Mouse (Mus musculus): ENCODE results near the gene 4921524J17Rik. TPM values are rescaled to one million over a fixed set of nuclear protein-coding genes. Genes with fewer than 3 reads are reported as not detected.
A peak's percentile ranks its signal among the peaks of the same experiment; 100 is the strongest.

4921524J17Rik gene
- polyA plus RNA-seq, 1 experiment from 2014 or later: 52.1 TPM

GRCm38 (mm10) chr8:85462441-85462840 is 29.8 kb upstream of the 4921524J17Rik start:
- Histone ChIP-seq H3K36me3 (no peaks in the 10 kb centered on the region), H3K4me1 (no peaks in the 10 kb centered on the region), H3K9me3 (no peaks in the 10 kb centered on the region), H3K4me2 (replicated peaks) (no peak overlapping the region), H3K4me3 (no peak overlapping the region), H3K27ac (no peak overlapping the region), H3K27me3 (no peaks in the 10 kb centered on the region), H3K9ac (no peak overlapping the region)
- WGBS: 77% methylated on average over 1 of the region's 1 CpGs
- ATAC-seq (ENCODE audit: low FRiP score, low read depth): no peak

DNA sequence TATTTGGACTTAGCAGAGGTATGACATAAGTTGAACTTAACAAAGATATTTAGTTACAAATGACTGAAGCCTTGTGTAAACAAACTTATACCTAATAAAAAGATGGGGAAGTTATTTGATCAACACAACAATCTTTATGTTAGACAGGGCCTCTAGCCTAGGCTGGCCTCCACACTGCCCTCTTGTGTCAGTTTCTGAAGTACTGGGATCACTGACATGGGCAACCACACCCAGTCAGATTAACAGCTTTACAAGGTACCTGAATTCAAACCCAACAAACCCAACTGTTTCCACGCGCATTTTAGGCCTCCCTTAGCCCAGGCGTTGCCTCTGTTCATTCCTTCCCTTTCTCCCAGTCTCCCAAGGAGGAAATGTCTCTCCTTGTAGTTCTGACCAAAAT is 28.7 kb upstream of the 4921524J17Rik start:
- no peaks in the 10 kb centered on the region for H3K27me3 ChIP-seq
- 79% methylated on average over 3 of the region's 3 CpGs for WGBS
- no peaks in the 10 kb centered on the region for H3K9me3 ChIP-seq
- H3K4me1 ChIP-seq: no peaks in the 10 kb centered on the region
- H3K4me2 ChIP-seq (replicated peaks): no peak overlapping the region
- H3K36me3 ChIP-seq: no peaks in the 10 kb centered on the region
- no peak overlapping the region for H3K27ac ChIP-seq
- no peak overlapping the region for H3K4me3 ChIP-seq
- no peak overlapping the region for H3K9ac ChIP-seq
- ATAC-seq (ENCODE audit: low FRiP score, low read depth): no peak

- Histone ChIP-seq H3K27me3 (no peaks in the 10 kb centered on the region), H3K27ac (no peak overlapping the region), H3K4me1 (no peaks in the 10 kb centered on the region), H3K9ac (no peak overlapping the region), H3K4me2 (replicated peaks) (no peak overlapping the region), H3K4me3 (no peak overlapping the region), H3K36me3 (no peaks in the 10 kb centered on the region), H3K9me3 (no peaks in the 10 kb centered on the region)
- 31% methylated on average over 5 of the region's 5 CpGs for WGBS
- no peak for ATAC-seq (ENCODE audit: low FRiP score, low read depth)
These were observed 28.2 kb upstream of the 4921524J17Rik start for GRCm38 (mm10) chr8:85460804-85461203.

DNA sequence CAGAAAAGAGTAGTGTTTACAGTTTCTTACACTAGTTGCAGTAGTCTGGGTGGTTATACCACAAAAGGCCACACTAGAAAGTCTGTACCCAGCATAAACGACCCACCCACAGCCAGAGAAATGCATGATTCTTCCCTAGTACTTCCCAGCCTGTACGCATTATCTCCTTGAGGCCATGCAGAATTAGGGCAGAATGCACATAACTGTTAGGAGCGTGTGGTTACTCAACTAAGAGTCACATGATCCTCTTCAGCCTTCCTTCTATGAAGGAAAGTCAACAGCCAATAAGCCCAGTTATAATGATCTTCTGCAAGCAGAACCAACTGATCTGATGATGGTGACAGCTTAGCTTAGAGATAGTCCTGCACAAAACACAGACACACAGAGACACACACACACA is 26.9 kb upstream of the 4921524J17Rik start:
- Histone ChIP-seq H3K4me3 (no peak overlapping the region), H3K4me1 (no peaks in the 10 kb centered on the region)

GRCm38 (mm10) chr8:85456536-85456935 is 23.9 kb upstream of the 4921524J17Rik start:
- WGBS: 10% methylated on average over 14 of the region's 14 CpGs
- H3K4me3 ChIP-seq: no peak overlapping the region
- no peaks in the 10 kb centered on the region for H3K36me3 ChIP-seq
- H3K4me1 ChIP-seq: peaks cover 15% of the 10 kb centered on the region; the same call in 1 of the 2 replicates
- no peaks in the 10 kb centered on the region for H3K27me3 ChIP-seq
- H3K4me2 ChIP-seq (replicated peaks): no peak overlapping the region
- no peak overlapping the region for H3K9ac ChIP-seq
- H3K27ac ChIP-seq: no peak overlapping the region
- H3K9me3 ChIP-seq: no peaks in the 10 kb centered on the region
- ATAC-seq (ENCODE audit: low FRiP score, low read depth): peak; percentile 72; the same call in 1 of the 2 replicates

More for the DNA sequence above, 26.9 kb upstream of the 4921524J17Rik start:
- Histone ChIP-seq H3K36me3 (no peaks in the 10 kb centered on the region), H3K9ac (no peak overlapping the region), H3K4me2 (replicated peaks) (no peak overlapping the region), H3K9me3 (no peaks in the 10 kb centered on the region), H3K27me3 (no peaks in the 10 kb centered on the region), H3K27ac (no peak overlapping the region)
- WGBS: 68% methylated on average over 3 of the region's 3 CpGs
- ATAC-seq (ENCODE audit: low FRiP score, low read depth): no peak

DNA sequence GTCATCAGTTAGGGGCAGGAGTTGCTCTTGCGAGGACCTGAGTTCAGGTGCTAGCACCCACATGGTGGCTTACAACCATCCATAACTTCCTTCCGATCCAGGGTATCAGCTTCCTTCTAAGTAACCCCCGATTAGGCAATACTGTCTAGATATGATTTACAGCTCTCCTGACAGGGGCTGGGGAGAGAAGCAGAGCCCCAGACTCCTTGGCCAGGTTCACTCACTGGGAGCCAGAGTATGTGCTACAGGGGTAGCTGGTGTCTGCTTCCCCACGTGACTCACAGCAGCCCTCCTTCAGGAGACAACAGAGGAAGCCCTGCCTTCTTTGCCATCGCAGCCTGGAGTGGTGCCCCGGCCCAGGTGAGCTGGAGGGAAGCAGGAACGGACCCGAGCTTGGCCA is 22.1 kb upstream of the 4921524J17Rik start:
- Histone ChIP-seq H3K9ac (no peak overlapping the region), H3K9me3 (no peaks in the 10 kb centered on the region), H3K4me3 (no peak overlapping the region), H3K27me3 (no peaks in the 10 kb centered on the region), H3K27ac (no peak overlapping the region), H3K4me1 (peaks cover 15% of the 10 kb centered on the region; the same call in 1 of the 2 replicates), H3K36me3 (no peaks in the 10 kb centered on the region), H3K4me2 (replicated peaks) (no peak overlapping the region)
- 60% methylated on average over 8 of the region's 8 CpGs for WGBS
- no peak for ATAC-seq (ENCODE audit: low FRiP score, low read depth)

DNA sequence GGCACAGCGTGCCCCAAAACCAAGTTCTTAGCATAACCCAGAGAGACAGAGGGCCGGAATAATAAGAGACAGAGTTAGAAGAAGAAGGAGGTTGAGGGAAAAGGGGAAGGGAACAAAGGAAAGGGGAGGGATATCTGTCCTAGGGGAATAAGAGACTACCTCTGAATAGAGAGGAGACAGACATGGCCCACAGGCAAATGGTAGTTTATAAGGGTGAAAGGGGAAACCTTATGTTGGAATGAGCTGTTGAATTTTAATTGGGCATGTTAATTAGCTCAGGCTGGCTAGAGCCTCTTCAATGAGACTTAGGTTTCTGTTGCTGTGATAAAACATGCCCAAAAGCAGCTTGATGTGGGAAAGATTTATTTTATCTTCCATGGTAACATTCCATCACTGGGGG is 20.6 kb upstream of the 4921524J17Rik start:
- no peak overlapping the region for H3K27ac ChIP-seq
- WGBS: 96% methylated on average over 2 of the region's 2 CpGs
- ATAC-seq (ENCODE audit: low FRiP score, low read depth): no peak
- H3K9me3 ChIP-seq: no peaks in the 10 kb centered on the region
- peaks cover 15% of the 10 kb centered on the region; the same call in 1 of the 2 replicates for H3K4me1 ChIP-seq
- no peak overlapping the region for H3K9ac ChIP-seq
- H3K27me3 ChIP-seq: no peaks in the 10 kb centered on the region
- no peak overlapping the region for H3K4me3 ChIP-seq
- no peaks in the 10 kb centered on the region for H3K36me3 ChIP-seq
- H3K4me2 ChIP-seq (replicated peaks): no peak overlapping the region

- no peaks in the 10 kb centered on the region for H3K9me3 ChIP-seq
- peak; percentile 51 for ATAC-seq (ENCODE audit: low FRiP score, low read depth)
- H3K9ac ChIP-seq: no peak overlapping the region
- no peaks in the 10 kb centered on the region for H3K36me3 ChIP-seq
- no peaks in the 10 kb centered on the region for H3K27me3 ChIP-seq
- peak overlapping the region; percentile 50 for H3K4me2 ChIP-seq (replicated peaks)
- WGBS: 19% methylated on average over 14 of the region's 14 CpGs
- no peak overlapping the region for H3K4me3 ChIP-seq
- peaks cover 15% of the 10 kb centered on the region; the same call in 1 of the 2 replicates for H3K4me1 ChIP-seq
- no peak overlapping the region; the same call in 1 of the 2 replicates for H3K27ac ChIP-seq
These were observed 19.7 kb upstream of the 4921524J17Rik start for GRCm38 (mm10) chr8:85452328-85452727.

GRCm38 (mm10) chr8:85450335-85450734 is 17.7 kb upstream of the 4921524J17Rik start:
- H3K27me3 ChIP-seq: no peaks in the 10 kb centered on the region
- no peak overlapping the region for H3K4me2 ChIP-seq (replicated peaks)
- ATAC-seq (ENCODE audit: low FRiP score, low read depth): no peak
- no peak overlapping the region for H3K27ac ChIP-seq
- WGBS: 76% methylated on average over 3 of the region's 3 CpGs
- H3K4me1 ChIP-seq: peaks cover 15% of the 10 kb centered on the region; the same call in 1 of the 2 replicates
- no peaks in the 10 kb centered on the region for H3K9me3 ChIP-seq
- H3K9ac ChIP-seq: no peak overlapping the region
- no peaks in the 10 kb centered on the region for H3K36me3 ChIP-seq
- H3K4me3 ChIP-seq: no peak overlapping the region

DNA sequence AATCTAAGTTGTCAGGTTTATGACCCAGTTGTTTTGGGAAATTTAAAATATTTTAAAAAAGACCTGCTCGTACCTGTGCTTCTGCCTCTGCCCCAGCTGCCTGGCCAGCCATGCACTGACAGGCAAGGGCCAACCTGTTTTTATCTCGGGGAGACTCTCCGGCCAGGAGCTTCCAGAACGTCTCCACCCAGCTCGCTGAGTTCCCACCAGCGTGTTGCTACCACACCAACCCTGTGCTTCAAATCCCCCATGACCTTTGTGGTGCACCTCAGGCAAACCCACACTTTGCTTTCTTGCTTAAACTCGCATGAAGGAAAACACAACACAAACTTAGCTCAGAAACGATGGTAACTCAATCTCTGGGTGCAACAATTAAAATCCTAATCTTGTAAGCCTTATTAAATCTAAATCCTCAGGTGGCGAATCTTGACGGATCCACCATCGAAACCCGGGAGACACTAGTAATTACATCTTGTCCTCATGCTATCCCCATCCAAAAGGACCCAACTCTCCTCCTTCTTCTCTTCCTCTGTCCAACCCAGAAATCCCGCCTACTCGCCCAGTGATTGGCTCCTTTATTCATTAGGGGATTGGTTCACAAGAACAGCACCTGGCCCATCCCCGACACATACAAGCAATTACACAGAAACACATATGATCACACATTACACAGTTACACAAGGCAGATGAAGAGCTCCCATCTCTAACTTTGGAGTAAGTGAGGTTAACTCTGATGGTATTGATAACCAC is 13.5 kb upstream of the 4921524J17Rik start:
- H3K4me1 ChIP-seq: no peaks in the 10 kb centered on the region
- WGBS: 75% methylated on average over 15 of the region's 15 CpGs
- no peak overlapping the region for H3K4me3 ChIP-seq
- no peaks in the 10 kb centered on the region for H3K27me3 ChIP-seq
- ATAC-seq (ENCODE audit: low FRiP score, low read depth): no peak
- H3K27ac ChIP-seq: no peak overlapping the region
- H3K9me3 ChIP-seq: no peaks in the 10 kb centered on the region
- no peak overlapping the region for H3K4me2 ChIP-seq (replicated peaks)
- H3K9ac ChIP-seq: no peak overlapping the region
- no peaks in the 10 kb centered on the region for H3K36me3 ChIP-seq

DNA sequence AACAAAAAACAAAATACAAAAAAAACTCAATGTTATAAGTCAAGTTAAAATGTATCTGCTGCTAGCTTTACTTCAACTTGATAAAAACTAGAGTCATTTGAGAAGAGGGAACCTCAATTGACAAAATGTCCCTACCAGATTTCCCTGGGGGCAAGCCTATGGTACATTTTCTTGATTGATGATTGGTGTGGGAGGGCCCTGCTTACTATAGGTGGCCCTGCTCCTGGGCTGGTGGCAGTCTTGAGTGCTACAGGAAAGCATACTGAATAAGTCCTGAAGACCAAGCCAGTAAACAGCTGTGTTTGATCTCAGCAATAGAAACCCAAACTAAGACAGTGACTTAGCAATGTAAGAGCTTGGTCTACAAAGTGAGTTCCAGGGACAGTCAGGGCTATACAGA is 11.5 kb upstream of the 4921524J17Rik start:
- Histone ChIP-seq H3K4me3 (no peak overlapping the region), H3K27me3 (no peaks in the 10 kb centered on the region), H3K4me1 (no peaks in the 10 kb centered on the region), H3K36me3 (no peaks in the 10 kb centered on the region), H3K27ac (no peak overlapping the region), H3K9me3 (no peaks in the 10 kb centered on the region), H3K4me2 (replicated peaks) (no peak overlapping the region), H3K9ac (no peak overlapping the region)
- no peak for ATAC-seq (ENCODE audit: low FRiP score, low read depth)

DNA sequence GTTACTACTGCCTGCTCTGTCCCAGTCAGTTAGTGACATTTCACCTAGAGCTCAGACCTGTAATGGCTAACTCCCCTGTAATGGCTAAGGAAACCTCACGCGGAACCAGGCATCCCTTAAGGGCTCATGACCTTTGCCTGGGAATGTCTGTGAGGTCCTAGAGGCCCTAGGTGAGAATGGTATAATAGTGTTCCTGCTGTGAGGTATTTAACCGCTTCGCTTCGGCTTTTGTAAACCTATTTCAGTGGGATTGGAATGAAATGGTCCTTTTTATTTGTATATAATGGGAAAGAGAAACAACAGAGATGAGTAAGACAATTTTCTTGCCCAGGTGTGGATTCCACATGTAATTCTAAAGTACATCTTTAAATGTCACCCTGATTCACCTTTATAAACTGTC is 8.9 kb upstream of the 4921524J17Rik start:
- H3K4me3 ChIP-seq: no peak overlapping the region
- H3K4me1 ChIP-seq: no peaks in the 10 kb centered on the region
- no peak overlapping the region for H3K27ac ChIP-seq
- H3K27me3 ChIP-seq: no peaks in the 10 kb centered on the region
- ATAC-seq (ENCODE audit: low FRiP score, low read depth): no peak
- WGBS: 44% methylated on average over 5 of the region's 5 CpGs
- H3K9me3 ChIP-seq: no peaks in the 10 kb centered on the region
- H3K4me2 ChIP-seq (replicated peaks): no peak overlapping the region
- H3K9ac ChIP-seq: no peak overlapping the region
- no peaks in the 10 kb centered on the region for H3K36me3 ChIP-seq

DNA sequence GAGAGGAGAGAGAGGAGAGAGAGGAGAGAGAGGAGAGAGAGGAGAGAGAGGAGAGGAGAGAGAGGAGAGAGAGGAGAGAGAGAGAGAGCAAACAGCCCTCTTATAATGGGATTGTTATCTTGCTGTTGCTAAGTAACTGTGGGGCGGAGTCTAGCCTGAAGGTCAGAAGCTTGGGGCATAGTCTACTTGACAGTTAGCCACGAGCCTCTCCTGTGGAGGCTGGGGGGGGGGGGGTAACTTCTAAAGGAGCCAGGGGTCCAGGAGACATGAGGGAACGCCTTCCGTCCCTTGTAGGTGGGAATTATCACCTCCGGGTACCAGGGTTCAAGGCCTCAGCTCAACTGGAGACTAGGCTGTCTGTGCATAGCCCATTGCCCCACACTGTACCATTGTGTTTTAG is 3.1 kb upstream of the 4921524J17Rik start:
- Histone ChIP-seq H3K4me2 (replicated peaks) (no peak overlapping the region), H3K4me3 (no peak overlapping the region), H3K9ac (no peak overlapping the region), H3K36me3 (no peaks in the 10 kb centered on the region), H3K27ac (no peak overlapping the region), H3K9me3 (no peaks in the 10 kb centered on the region), H3K4me1 (peaks cover 13% of the 10 kb centered on the region), H3K27me3 (no peaks in the 10 kb centered on the region)
- ATAC-seq (ENCODE audit: low FRiP score, low read depth): no peak
- 65% methylated on average over 5 of the region's 5 CpGs for WGBS
